10 mouse cellular contexts compared by ENCODE assay signal in the genomic region with DNA sequence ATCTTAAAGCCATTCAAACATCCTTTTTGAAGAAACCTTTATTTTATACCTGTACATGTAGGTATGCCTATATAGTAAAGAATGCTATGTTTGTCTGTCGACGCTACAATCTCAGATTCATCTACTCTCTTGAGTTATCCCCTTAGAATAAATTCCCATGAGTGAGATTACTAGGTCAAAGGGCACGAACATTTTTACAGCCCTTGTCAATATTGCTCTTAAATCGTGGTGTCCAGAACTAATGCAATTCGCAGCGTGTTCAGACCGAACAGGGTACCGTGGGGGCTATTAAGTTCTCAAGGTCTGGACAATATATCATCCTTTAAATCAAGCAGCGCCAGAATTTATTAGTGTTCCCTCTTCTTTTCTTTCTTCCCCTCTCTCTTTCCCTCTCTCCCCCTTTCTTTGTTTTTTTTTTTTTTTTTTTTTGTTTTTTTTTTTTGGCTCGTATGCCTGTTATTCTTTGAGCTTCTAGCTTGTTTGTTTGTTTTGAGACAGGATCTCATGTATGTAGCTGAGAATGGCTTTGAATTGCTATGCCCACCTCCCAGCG. TPM values are rescaled to one million over a fixed set of nuclear protein-coding genes. Genes with fewer than 3 reads are reported as not detected.
DNase-seq lines count a peak whose midpoint lies in the region; ATAC-seq and TF ChIP-seq lines count a peak whose summit lies in the region.
"Had no signal": no experiment of that assay in that cellular context is flagged by ENCODE, and none has a peak within 500 bp of the region (broad histone marks: within the 10 kb centered on the region; RNA-seq: fewer than 3 reads in every experiment).

No protein-coding gene starts in this region.

- dilution Hi-C loops in CH12.LX (cut with MboI; ENCODE audit: extremely low pct_ligation_motif_present, extremely low pct_unique_long_range_greater_than_20kb, low sequenced_read_pairs): no loop called here

- H3K4me1 ChIP-seq in hindbrain, embryonic 13.5 days (replicated peaks): no peaks in the 10 kb centered on the region
- no peaks in the 10 kb centered on the region for H3K4me1 ChIP-seq in hindbrain, embryonic 11.5 days (replicated peaks; ENCODE audit: control insufficient read depth, insufficient read depth, low read length)
- peaks cover 0 to 17% of the 10 kb centered on the region in 2 experiments; a peak in 2 of 4 replicates for H3K4me1 ChIP-seq in CH12.LX (ENCODE audit: control insufficient read depth in 1 of 2, insufficient read depth in 2 of 2)
- peaks cover 5% of the 10 kb centered on the region for H3K4me1 ChIP-seq in ES-Bruce4 (ENCODE audit: control insufficient read depth, insufficient read depth, low read length)
- H3K4me1 ChIP-seq in limb, embryonic 14.5 days (ENCODE audit: control insufficient read depth, insufficient read depth, low read length): peaks cover 5% of the 10 kb centered on the region; the same call in 1 of the 2 replicates

- 0 out of 2 replicates have a peak overlapping the region, but pooled peaks have one; percentile 6 for H3K4me2 ChIP-seq in hindbrain, embryonic 13.5 days
- no peak overlapping the region for H3K4me2 ChIP-seq in hindbrain, embryonic 11.5 days (replicated peaks; ENCODE audit: low read depth, low read length)
- H3K4me2 ChIP-seq in CH12.LX (ENCODE audit: insufficient read depth, low read depth, poor library complexity, severe bottlenecking): peak overlapping the region; percentile 53; the same call in 1 of the 2 replicates
- peak overlapping the region; percentile 21; the same call in 1 of the 2 replicates for H3K4me2 ChIP-seq in limb, embryonic 14.5 days (replicated peaks; ENCODE audit: low read depth, low read length, severe bottlenecking)

- H3K4me3 ChIP-seq in hindbrain, embryonic 13.5 days: no peak overlapping the region
- no peak overlapping the region for H3K4me3 ChIP-seq in hindbrain, embryonic 11.5 days (ENCODE audit: low read depth, low read length)
- H3K4me3 ChIP-seq in CH12.LX (replicated peaks in 1 of 3; ENCODE audit: low read depth in 2 of 3, low read length in 2 of 3, poor library complexity in 1 of 3): no peak overlapping the region
- H3K4me3 ChIP-seq in ES-Bruce4 (ENCODE audit: low read depth, low read length): peak overlapping the region; percentile 67
- no peak overlapping the region for H3K4me3 ChIP-seq in limb, embryonic 14.5 days (replicated peaks; ENCODE audit: low read length)

- H3K79me2 ChIP-seq in CH12.LX (replicated peaks; ENCODE audit: control insufficient read depth, extremely low read depth, insufficient read depth, poor library complexity, severe bottlenecking): no peaks in the 10 kb centered on the region

- 53% methylated on average over 11 of the region's 11 CpGs for WGBS in hindbrain, embryonic 13.5 days
- WGBS in hindbrain, embryonic 11.5 days: 58% methylated on average over 11 of the region's 11 CpGs
- WGBS in limb, embryonic 14.5 days: 36% methylated on average over 11 of the region's 11 CpGs

- no peak for DNase-seq in hindbrain, embryonic 11.5 days (ENCODE audit: low spot score)
- no peak for DNase-seq in CH12.LX (ENCODE audit: extremely low read depth)
- no peak for DNase-seq in limb, embryonic 14.5 days (ENCODE audit: low spot score)
- no peak for DNase-seq in cerebellum, adult 11 months
- no peak for DNase-seq in testis, postnatal 14 days (ENCODE audit: low spot score)
- no peak for DNase-seq in spleen, postnatal 14 days (ENCODE audit: low spot score in 2 of 2)

- TF ChIP-seq CTCF in CH12.LX (conservative IDR thresholded peaks at IDR 0.05 in 1 of 2, IDR thresholded peaks at IDR 0.05 in 1 of 2; ENCODE audit: low read depth in 2 of 2, low read length in 2 of 2): no peak
- TF ChIP-seq CTCF in ES-Bruce4 (IDR thresholded peaks at IDR 0.05; ENCODE audit: low read depth, low read length): no peak

- no peak overlapping the region for H3K9ac ChIP-seq in hindbrain, embryonic 13.5 days
- no peak overlapping the region for H3K9ac ChIP-seq in hindbrain, embryonic 11.5 days (ENCODE audit: low read depth, low read length)
- H3K9ac ChIP-seq in CH12.LX (ENCODE audit: insufficient read depth, low read depth): no peak overlapping the region
- no peak overlapping the region for H3K9ac ChIP-seq in ES-Bruce4 (ENCODE audit: low read depth, poor library complexity, severe bottlenecking)
- H3K9ac ChIP-seq in limb, embryonic 14.5 days (ENCODE audit: low read depth, low read length, severe bottlenecking): no peak overlapping the region

- no peaks in the 10 kb centered on the region for H3K36me3 ChIP-seq in hindbrain, embryonic 13.5 days
- no peaks in the 10 kb centered on the region for H3K36me3 ChIP-seq in hindbrain, embryonic 11.5 days (ENCODE audit: control insufficient read depth, insufficient read depth, low read length)
- H3K36me3 ChIP-seq in CH12.LX (replicated peaks in 1 of 2; ENCODE audit: control insufficient read depth in 1 of 2, insufficient read depth in 1 of 2, low read length in 1 of 2) (peaks cover 0 to under 1% of the 10 kb centered on the region in 2 experiments), ES-Bruce4 (ENCODE audit: control insufficient read depth, insufficient read depth, low read length, poor library complexity, severe bottlenecking) (no peaks in the 10 kb centered on the region)
- no peaks in the 10 kb centered on the region for H3K36me3 ChIP-seq in limb, embryonic 14.5 days (ENCODE audit: control insufficient read depth, insufficient read depth, low read length)
- H3K36me3 ChIP-seq: midbrain, embryonic 10.5 days had no signal

- no peak for TF ChIP-seq RAD21 in CH12.LX (IDR thresholded peaks at IDR 0.05; ENCODE audit: low read depth, low read length)

- no peak for ATAC-seq in hindbrain, embryonic 13.5 days (ENCODE audit: low FRiP score)
- ATAC-seq in hindbrain, embryonic 11.5 days (ENCODE audit: low FRiP score): no peak
- ATAC-seq in limb, embryonic 14.5 days (ENCODE audit: low FRiP score, low read depth): no peak

- H3K27ac ChIP-seq in hindbrain, embryonic 13.5 days: no peak overlapping the region
- H3K27ac ChIP-seq in hindbrain, embryonic 11.5 days (ENCODE audit: low read depth, low read length): no peak overlapping the region
- H3K27ac ChIP-seq in CH12.LX (ENCODE audit: insufficient read depth, low read depth) (no peak overlapping the region), ES-Bruce4 (ENCODE audit: insufficient read depth, low read length) (no peak overlapping the region)
- no peak overlapping the region for H3K27ac ChIP-seq in limb, embryonic 14.5 days (replicated peaks; ENCODE audit: low read depth, low read length)
- H3K27ac ChIP-seq: midbrain, embryonic 10.5 days had no signal

- TF ChIP-seq POLR2A in CH12.LX (IDR thresholded peaks at IDR 0.05; ENCODE audit: low read depth, low read length) (no peak), ES-Bruce4 (IDR thresholded peaks at IDR 0.05; ENCODE audit: insufficient read depth, low read length) (no peak)
- TF ChIP-seq POLR2A in limb, embryonic 14.5 days (IDR thresholded peaks at IDR 0.05; ENCODE audit: borderline replicate concordance, extremely low read depth, insufficient read depth, insufficient read length): no peak

- no peaks in the 10 kb centered on the region for H3K27me3 ChIP-seq in hindbrain, embryonic 13.5 days
- H3K27me3 ChIP-seq in hindbrain, embryonic 11.5 days (ENCODE audit: control insufficient read depth, insufficient read depth, low read length): no peaks in the 10 kb centered on the region
- H3K27me3 ChIP-seq in CH12.LX (replicated peaks) (no peaks in the 10 kb centered on the region), ES-Bruce4 (ENCODE audit: control insufficient read depth, insufficient read depth, low read length, poor library complexity, severe bottlenecking) (no peaks in the 10 kb centered on the region)
- no peaks in the 10 kb centered on the region for H3K27me3 ChIP-seq in limb, embryonic 14.5 days (ENCODE audit: control insufficient read depth, insufficient read depth, low read length)

- no peaks in the 10 kb centered on the region for H3K9me3 ChIP-seq in hindbrain, embryonic 13.5 days
- no peaks in the 10 kb centered on the region for H3K9me3 ChIP-seq in hindbrain, embryonic 11.5 days (ENCODE audit: control insufficient read depth, low read length)
- no peaks in the 10 kb centered on the region for H3K9me3 ChIP-seq in CH12.LX (replicated peaks; ENCODE audit: low read length)
- no peaks in the 10 kb centered on the region for H3K9me3 ChIP-seq in ES-Bruce4 (replicated peaks; ENCODE audit: control insufficient read depth, insufficient read depth, low read length, poor library complexity, severe bottlenecking)
- H3K9me3 ChIP-seq in limb, embryonic 14.5 days (ENCODE audit: control insufficient read depth, low read length): no peaks in the 10 kb centered on the region
- H3K9me3 ChIP-seq: midbrain, embryonic 10.5 days had no signal

- no peak for TF ChIP-seq EP300 in CH12.LX (IDR thresholded peaks at IDR 0.05; ENCODE audit: low read length)
- no peak for TF ChIP-seq EP300 in ES-Bruce4 (IDR thresholded peaks at IDR 0.05; ENCODE audit: insufficient read depth, low read depth, low read length)

- in situ Hi-C loops in CH12.LX (cut with MboI; ENCODE audit: low pct_ligation_motif_present, low pct_unique_long_range_greater_than_20kb, low sequenced_read_pairs): no loop called here

RNA-seq across cellular contexts. Expression of a gene that starts 12.8 kb away (rescaled TPM):
- 42.1 and 45.0 TPM in 2 replicates for polyA plus RNA-seq in hindbrain, embryonic 13.5 days (2015; fragmentation: Nextera tagmentation; extraction: Ambion mirVana)
- 59.5 and 64.9 TPM in 2 replicates for polyA plus RNA-seq in hindbrain, embryonic 11.5 days (2014; fragmentation: Nextera tagmentation; extraction: Ambion mirVana)
- total RNA-seq in CH12.LX (2012; rRNA removed) (26.5 and 27.1 TPM in 2 replicates), CH12.LX (2014; rRNA removed) (68.3 and 81.0 TPM in 2 replicates)
- polyA plus RNA-seq in CH12.LX (2012; ENCODE audit: insufficient read length, low read depth) (79.5 and 81.0 TPM in 2 replicates), ES-Bruce4 (2011; ENCODE audit: insufficient read depth, insufficient read length, low read depth, missing spikeins) (60.7 and 65.1 TPM in 2 replicates)
- 47.1 and 48.4 TPM in 2 replicates for polyA plus RNA-seq in limb, embryonic 14.5 days (2012; rRNA removed)
- polyA plus RNA-seq in limb, embryonic 14.5 days (2014; fragmentation: Nextera tagmentation; extraction: Ambion mirVana): 39.7 and 41.7 TPM in 2 replicates

RNA-seq across cellular contexts. Expression of a gene that starts 19.9 kb away (rescaled TPM):
- 1.3 and 1.6 TPM in 2 replicates for polyA plus RNA-seq in hindbrain, embryonic 13.5 days (2015; fragmentation: Nextera tagmentation; extraction: Ambion mirVana)
- 1.2 and 3.3 TPM in 2 replicates for polyA plus RNA-seq in hindbrain, embryonic 11.5 days (2014; fragmentation: Nextera tagmentation; extraction: Ambion mirVana)
- total RNA-seq in CH12.LX (2012; rRNA removed) (10.0 and 10.6 TPM in 2 replicates), CH12.LX (2014; rRNA removed) (20.4 and 24.2 TPM in 2 replicates)
- polyA plus RNA-seq in CH12.LX (2012; ENCODE audit: insufficient read length, low read depth) (12.4 and 14.5 TPM in 2 replicates), ES-Bruce4 (2011; ENCODE audit: insufficient read depth, insufficient read length, low read depth, missing spikeins) (5.0 and 5.4 TPM in 2 replicates)
- polyA plus RNA-seq in limb, embryonic 14.5 days (2012; rRNA removed): 0.87 and 1.7 TPM in 2 replicates
- polyA plus RNA-seq in limb, embryonic 14.5 days (2014; fragmentation: Nextera tagmentation; extraction: Ambion mirVana): 0.11 and 0.37 TPM in 2 replicates

RNA-seq across cellular contexts. Expression of a gene that starts 25.3 kb away (rescaled TPM):
- 5.6 and 11.8 TPM in 2 replicates for polyA plus RNA-seq in hindbrain, embryonic 13.5 days (2015; fragmentation: Nextera tagmentation; extraction: Ambion mirVana)
- polyA plus RNA-seq in hindbrain, embryonic 11.5 days (2014; fragmentation: Nextera tagmentation; extraction: Ambion mirVana): 10.2 and 12.4 TPM in 2 replicates
- 0.08 TPM in 1 of 2 replicates, not detected in the other for total RNA-seq in CH12.LX (2012; rRNA removed)
- not detected in 2 replicates for total RNA-seq in CH12.LX (2014; rRNA removed)
- not detected in 2 replicates for polyA plus RNA-seq in CH12.LX (2012; ENCODE audit: insufficient read length, low read depth)
- polyA plus RNA-seq in ES-Bruce4 (2011; ENCODE audit: insufficient read depth, insufficient read length, low read depth, missing spikeins): 0.96 TPM in 1 of 2 replicates, not detected in the other
- polyA plus RNA-seq in limb, embryonic 14.5 days (2012; rRNA removed): 0.13 TPM in 1 of 2 replicates, not detected in the other
- not detected in 2 replicates for polyA plus RNA-seq in limb, embryonic 14.5 days (2014; fragmentation: Nextera tagmentation; extraction: Ambion mirVana)
- total RNA-seq: adrenal gland, postnatal 36 days had no signal

RNA-seq across cellular contexts. Expression of a gene that starts 38.5 kb away (rescaled TPM):
- polyA plus RNA-seq in hindbrain, embryonic 13.5 days (2015; fragmentation: Nextera tagmentation; extraction: Ambion mirVana): 8.4 and 10.0 TPM in 2 replicates
- polyA plus RNA-seq in hindbrain, embryonic 11.5 days (2014; fragmentation: Nextera tagmentation; extraction: Ambion mirVana): 19.1 and 22.9 TPM in 2 replicates
- total RNA-seq in CH12.LX (2012; rRNA removed) (17.8 and 25.0 TPM in 2 replicates), CH12.LX (2014; rRNA removed) (19.2 and 20.2 TPM in 2 replicates)
- polyA plus RNA-seq in CH12.LX (2012; ENCODE audit: insufficient read length, low read depth) (61.0 and 74.2 TPM in 2 replicates), ES-Bruce4 (2011; ENCODE audit: insufficient read depth, insufficient read length, low read depth, missing spikeins) (43.3 and 46.5 TPM in 2 replicates)
- 41.5 and 51.3 TPM in 2 replicates for polyA plus RNA-seq in limb, embryonic 14.5 days (2012; rRNA removed)
- 20.3 and 22.1 TPM in 2 replicates for polyA plus RNA-seq in limb, embryonic 14.5 days (2014; fragmentation: Nextera tagmentation; extraction: Ambion mirVana)

RNA-seq across cellular contexts. Expression of a gene that starts 57.9 kb away (rescaled TPM):
- 62.4 and 78.7 TPM in 2 replicates for polyA plus RNA-seq in hindbrain, embryonic 13.5 days (2015; fragmentation: Nextera tagmentation; extraction: Ambion mirVana)
- 17.2 and 20.9 TPM in 2 replicates for polyA plus RNA-seq in hindbrain, embryonic 11.5 days (2014; fragmentation: Nextera tagmentation; extraction: Ambion mirVana)
- total RNA-seq in CH12.LX (2012; rRNA removed) (not detected in 2 replicates), CH12.LX (2014; rRNA removed) (0.12 TPM in 1 of 2 replicates, not detected in the other)
- polyA plus RNA-seq in CH12.LX (2012; ENCODE audit: insufficient read length, low read depth) (not detected in 2 replicates), ES-Bruce4 (2011; ENCODE audit: insufficient read depth, insufficient read length, low read depth, missing spikeins) (8.0 and 11.5 TPM in 2 replicates)
- 2.7 and 4.2 TPM in 2 replicates for polyA plus RNA-seq in limb, embryonic 14.5 days (2012; rRNA removed)
- 1.3 and 1.7 TPM in 2 replicates for polyA plus RNA-seq in limb, embryonic 14.5 days (2014; fragmentation: Nextera tagmentation; extraction: Ambion mirVana)
